Mouse (Mus musculus) olfactory bulb, adult 2 months (tissue): ENCODE measurements around the gene Pik3r5.

Experiments
- CTCF ChIP-seq: fragments of 200-500 bp; IDR thresholded peaks from 2 replicates; pipeline ENCODE4 v1.5.1; 2012; ENCODE audit warnings: low read depth, mild to moderate bottlenecking, low read length, moderate library complexity; ENCODE audit not compliant: insufficient read depth
- POLR2A ChIP-seq: fragments of 200-500 bp; IDR thresholded peaks from 2 replicates; pipeline ENCODE4 v1.6.1; 2012; ENCODE audit warnings: mild to moderate bottlenecking, low read depth, low read length, moderate library complexity; ENCODE audit not compliant: insufficient read depth

GRCm38 (mm10) chr11:68383519-68383918 lies 48.4 kb upstream of the Pik3r5 start:
- TF ChIP-seq CTCF, result no peak
- TF ChIP-seq POLR2A, result no peak
